Mouse (Mus musculus) heart, postnatal 0 days (tissue): Measurements from ENCODE around the gene Arhgap15. TPM values are rescaled to one million over a fixed set of nuclear protein-coding genes. Genes with fewer than 3 reads are reported as not detected.

Experiments
- ATAC-seq: fragments of 200-750 bp; cut with Nextera tagmentation; 2 replicates; pipeline ENCODE4 v1.8.0; 2017; ENCODE audit warnings: low read depth, moderate number of reproducible peaks, moderate library complexity; ENCODE audit not compliant: insufficient read depth
- DNase-seq: peaks from one replicate; pipeline ENCODE4 v3.0.0-alpha.2; 2016; ENCODE audit warnings: low spot score
- H3K27ac ChIP-seq: fragments of 300-500 bp; sonication (generic); 2 replicates; pipeline ENCODE4 v1.5.1; 2014; ENCODE audit warnings: low read depth, mild to moderate bottlenecking
- H3K27me3 ChIP-seq: fragments of 300-500 bp; sonication (generic); 2 replicates; pipeline ENCODE4 v1.6.1; 2014; ENCODE audit warnings: low read length, mixed read lengths; ENCODE audit not compliant: control insufficient read depth, insufficient read depth
- H3K36me3 ChIP-seq: fragments of 300-500 bp; sonication (generic); replicated peaks from 2 replicates; pipeline ENCODE4 v1.6.1; 2014; ENCODE audit warnings: low read length, mixed read lengths; ENCODE audit not compliant: control insufficient read depth, insufficient read depth
- H3K4me1 ChIP-seq: fragments of 300-500 bp; sonication (generic); 2 replicates; pipeline ENCODE4 v1.6.1; 2014; ENCODE audit warnings: antibody characterized with exemption; ENCODE audit not compliant: control insufficient read depth, insufficient read depth
- H3K4me2 ChIP-seq: fragments of 300-500 bp; sonication (generic); 2 replicates; pipeline ENCODE4 v1.6.1; 2014; ENCODE audit warnings: low read depth, mild to moderate bottlenecking, low read length, moderate library complexity
- H3K4me3 ChIP-seq: fragments of 300-500 bp; sonication (generic); 2 replicates; pipeline ENCODE4 v1.5.1; 2014; ENCODE audit warnings: low read depth, low read length
- H3K9ac ChIP-seq: fragments of 300-500 bp; sonication (generic); replicated peaks from 2 replicates; pipeline ENCODE4 v1.6.1; 2014; ENCODE audit warnings: low read depth, low read length, mixed read lengths
- H3K9me3 ChIP-seq: fragments of 300-500 bp; sonication (generic); replicated peaks from 2 replicates; pipeline ENCODE4 v1.6.1; 2016; ENCODE audit warnings: low read length; ENCODE audit not compliant: control insufficient read depth
- CTCF ChIP-seq: IDR thresholded peaks from 2 replicates; pipeline ENCODE4 v1.5.1; 2016; ENCODE audit warnings: antibody characterized with exemption, control low read depth, low read depth
- EP300 ChIP-seq: IDR thresholded peaks from 2 replicates; pipeline ENCODE4 v1.6.1; 2016; ENCODE audit warnings: antibody characterized with exemption, low read depth
- WGBS: fragments of 180-500 bp; shearing (Covaris S2); extraction: QIAGEN DNeasy Blood & Tissue Kit; methylation state at CpG from one replicate; pipeline ENCODE4 v1.1.7; 2014; 5-methylcytosine and 5-hydroxymethylcytosine counted together
- polyA plus RNA-seq: library from polyadenylated mRNA; unstranded; fragments of >200 nt; fragmentation: Nextera tagmentation; extraction: Ambion mirVana; gene quantifications from 2 replicates; pipeline ENCODE4 v1.2.1, GENCODE M21; 2015
- total RNA-seq: library from RNA; depleted of rRNA; stranded (reverse); fragments of >200 nt; gene quantifications from 2 replicates; pipeline ENCODE4 v1.2.3, GENCODE M21; 2014; ENCODE audit warnings: low replicate concordance

Arhgap15 gene
- total and polyA plus RNA-seq, 2 experiments from 2014 or later: 0.46 to 1.7 TPM

DNA sequence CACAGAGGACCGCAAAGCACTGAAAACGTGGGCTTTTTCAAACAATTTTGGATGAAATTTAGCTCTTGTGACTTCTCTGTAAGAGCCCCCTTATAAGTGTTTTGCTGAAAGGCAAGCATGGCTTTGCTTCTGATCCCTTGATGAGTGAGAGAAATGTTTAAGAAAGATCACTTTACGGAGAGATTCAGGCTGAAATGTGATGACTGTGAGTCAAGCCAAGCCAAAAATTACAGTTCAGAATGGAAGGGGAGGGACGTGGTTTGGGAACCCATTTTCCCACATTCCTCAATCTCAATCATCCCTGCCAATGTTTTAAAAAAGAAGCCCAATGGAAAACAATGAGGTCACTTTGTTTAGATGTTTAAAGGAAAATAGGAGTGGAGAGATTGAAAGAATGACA is 411.7 kb downstream of the Arhgap15 start:
- H3K4me1 ChIP-seq: no peaks in the 10 kb centered on the region
- H3K36me3 ChIP-seq: no peaks in the 10 kb centered on the region
- DNase-seq: no peak
- no peak overlapping the region for H3K27ac ChIP-seq
- H3K4me3 ChIP-seq: no peak overlapping the region
- TF ChIP-seq CTCF (no peak), EP300 (no peak)
- whole genome bisulfite sequencing: 70% methylated on average over 4 of the region's 4 CpGs
- no peak overlapping the region for H3K4me2 ChIP-seq
- no peaks in the 10 kb centered on the region for H3K9me3 ChIP-seq
- no peak overlapping the region for H3K9ac ChIP-seq
- no peak for ATAC-seq
- H3K27me3 ChIP-seq: no peaks in the 10 kb centered on the region

DNA sequence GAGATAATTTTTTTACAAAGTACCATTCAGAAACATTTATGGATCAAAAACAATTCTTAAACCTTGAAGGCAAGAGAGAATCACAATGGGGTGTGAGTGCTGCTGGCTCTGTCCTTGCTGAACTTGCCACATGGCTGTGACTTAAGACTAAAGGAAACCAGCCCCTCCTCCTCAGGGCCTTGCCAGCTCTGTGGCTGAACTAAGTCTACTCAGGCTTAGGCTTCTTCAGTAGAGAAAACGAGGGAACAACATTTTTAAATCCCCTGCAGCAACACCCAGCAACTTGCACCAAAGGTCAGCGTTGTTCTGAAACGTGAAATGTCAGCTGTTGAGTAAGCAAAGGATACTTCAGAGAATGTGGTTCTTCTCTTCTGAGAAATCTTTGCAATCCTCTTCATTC is 417.2 kb downstream of the Arhgap15 start:
- Histone ChIP-seq H3K4me1 (no peaks in the 10 kb centered on the region), H3K4me2 (no peak overlapping the region), H3K9me3 (no peaks in the 10 kb centered on the region), H3K36me3 (no peaks in the 10 kb centered on the region), H3K4me3 (no peak overlapping the region), H3K9ac (no peak overlapping the region), H3K27ac (no peak overlapping the region), H3K27me3 (no peaks in the 10 kb centered on the region)
- no peak for TF ChIP-seq EP300
- no peak for TF ChIP-seq CTCF
- DNase-seq: no peak
- no peak for ATAC-seq
- 50% methylated on average over 3 of the region's 3 CpGs for WGBS

DNA sequence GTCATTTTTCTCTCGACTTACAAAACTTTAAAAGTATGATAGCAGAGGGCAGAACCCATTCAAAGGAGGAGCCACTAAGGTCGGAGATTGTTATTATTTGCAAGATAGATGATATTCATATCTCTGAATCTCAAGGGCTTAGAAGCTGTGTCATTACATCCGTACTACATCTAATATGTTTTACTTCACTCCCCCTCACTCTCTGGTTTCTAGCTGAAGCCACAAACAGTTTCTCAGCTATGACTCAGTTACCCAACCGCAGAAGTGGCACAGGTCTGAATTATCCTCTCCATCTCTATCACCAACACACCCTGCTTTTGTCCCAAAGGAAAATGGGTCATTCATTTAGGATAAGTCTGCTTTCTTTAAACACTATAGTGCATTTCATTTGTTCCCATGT is 418.1 kb downstream of the Arhgap15 start:
- H3K27me3 ChIP-seq: no peaks in the 10 kb centered on the region
- 78% methylated on average over 4 of the region's 4 CpGs for WGBS
- no peak overlapping the region for H3K9ac ChIP-seq
- TF ChIP-seq EP300 (no peak), CTCF (no peak)
- no peak overlapping the region for H3K27ac ChIP-seq
- no peaks in the 10 kb centered on the region for H3K9me3 ChIP-seq
- H3K4me1 ChIP-seq: no peaks in the 10 kb centered on the region
- H3K4me2 ChIP-seq: no peak overlapping the region
- no peak overlapping the region for H3K4me3 ChIP-seq
- ATAC-seq (no peak), DNase-seq (no peak)
- no peaks in the 10 kb centered on the region for H3K36me3 ChIP-seq

DNA sequence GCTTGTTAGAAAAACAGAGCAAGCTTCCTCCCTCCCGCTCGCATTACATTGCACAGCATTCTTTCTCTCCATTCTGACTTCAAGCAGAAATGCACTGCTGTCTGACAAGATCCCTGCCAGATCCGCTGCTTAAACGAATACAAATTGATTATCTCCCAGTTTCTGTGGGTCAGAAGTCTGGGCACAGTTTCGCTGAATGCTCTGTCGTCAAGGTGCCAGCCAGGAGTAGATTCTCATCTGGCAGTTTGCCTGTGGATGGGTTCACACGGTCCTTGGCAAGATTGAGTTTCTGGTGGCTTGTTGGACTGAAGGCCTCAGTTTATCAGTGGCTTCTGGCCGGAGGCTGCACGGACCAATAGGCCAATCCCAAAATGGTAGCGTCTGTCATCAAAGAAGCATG is 435.9 kb downstream of the Arhgap15 start:
- WGBS: 58% methylated on average over 10 of the region's 10 CpGs
- Histone ChIP-seq H3K4me3 (no peak overlapping the region), H3K9ac (no peak overlapping the region), H3K27ac (no peak overlapping the region), H3K27me3 (no peaks in the 10 kb centered on the region), H3K4me2 (no peak overlapping the region), H3K4me1 (no peaks in the 10 kb centered on the region), H3K9me3 (no peaks in the 10 kb centered on the region), H3K36me3 (no peaks in the 10 kb centered on the region)
- DNase-seq: no peak
- TF ChIP-seq EP300 (no peak), CTCF (no peak)
- ATAC-seq: no peak

DNA sequence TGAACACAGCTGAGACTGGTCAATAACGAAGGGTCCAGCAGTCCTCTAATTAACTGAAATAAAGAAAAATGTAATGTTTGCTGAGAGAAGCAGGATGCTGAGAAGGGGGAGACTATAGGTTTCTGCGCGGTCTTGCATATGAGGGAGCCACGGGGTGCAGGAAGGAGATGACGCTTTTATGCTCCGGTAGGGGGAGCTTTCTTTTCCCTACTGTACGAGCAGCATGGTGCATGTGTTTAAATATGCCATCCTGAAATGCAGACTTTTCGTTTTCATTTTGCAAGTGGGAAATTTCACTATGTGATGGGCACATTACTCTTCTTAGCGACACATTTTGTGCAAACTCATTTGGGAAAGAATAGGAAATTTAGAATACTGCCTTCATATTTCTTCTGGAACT is 442.1 kb downstream of the Arhgap15 start:
- TF ChIP-seq EP300: no peak
- no peak for TF ChIP-seq CTCF
- Histone ChIP-seq H3K27ac (no peak overlapping the region), H3K4me1 (no peaks in the 10 kb centered on the region), H3K9me3 (no peaks in the 10 kb centered on the region), H3K4me2 (no peak overlapping the region), H3K27me3 (no peaks in the 10 kb centered on the region), H3K9ac (no peak overlapping the region), H3K4me3 (no peak overlapping the region), H3K36me3 (no peaks in the 10 kb centered on the region)
- no peak for DNase-seq
- no peak for ATAC-seq
- WGBS: 80% methylated on average over 9 of the region's 9 CpGs

DNA sequence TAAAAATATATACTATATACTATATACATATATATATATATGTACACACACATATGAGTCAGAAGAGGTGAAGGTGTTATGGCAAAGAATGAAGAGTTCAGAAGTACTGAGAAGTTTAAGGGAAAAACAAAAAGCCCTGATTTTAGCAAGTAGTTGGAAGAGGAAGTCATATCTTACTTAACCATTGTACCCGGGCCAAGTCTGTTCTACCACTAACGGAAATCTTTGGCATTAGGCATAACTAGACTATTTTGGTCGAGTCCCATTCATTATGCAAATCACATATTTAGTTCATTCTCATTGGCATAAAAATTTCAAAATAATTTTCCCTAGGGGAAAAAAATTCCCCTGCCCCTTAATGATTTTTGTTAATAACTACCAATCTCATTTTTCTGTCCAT is 443.4 kb downstream of the Arhgap15 start:
- no peak overlapping the region for H3K9ac ChIP-seq
- TF ChIP-seq CTCF (no peak), EP300 (no peak)
- no peaks in the 10 kb centered on the region for H3K27me3 ChIP-seq
- no peak overlapping the region for H3K4me2 ChIP-seq
- H3K27ac ChIP-seq: no peak overlapping the region
- DNase-seq (no peak), ATAC-seq (no peak)
- no peaks in the 10 kb centered on the region for H3K36me3 ChIP-seq
- H3K9me3 ChIP-seq: no peaks in the 10 kb centered on the region
- H3K4me1 ChIP-seq: no peaks in the 10 kb centered on the region
- WGBS: 56% methylated on average over 3 of the region's 3 CpGs
- no peak overlapping the region for H3K4me3 ChIP-seq
